Mouse (Mus musculus) lung, postnatal 4 days (tissue): ENCODE measurements around the gene Otulinl.

Source experiments
- DNase-seq, 2 experiments: peaks; one replicate each; pipeline ENCODE4 v3.0.0; 2021

The Otulinl gene

GRCm38 (mm10) chr15:27612533-27613221 lies 68.7 kb downstream of the Otulinl start:
- DNase-seq: peak; percentile 37 to 69

GRCm38 (mm10) chr15:27609554-27609953 lies 71.8 kb downstream of the Otulinl start:
- no peak for DNase-seq

- DNase-seq: no peak
These were observed 76.1 kb downstream of the Otulinl start for GRCm38 (mm10) chr15:27605252-27605651.
